Mouse (Mus musculus): ENCODE measurements at regions not wholly inside any gene's neighbourhood (a gene's known extent, or its start where the extent isn't known, plus 50 kb on each side); places are given as distances from the start of the nearest gene placed in this dataset.

DNA sequence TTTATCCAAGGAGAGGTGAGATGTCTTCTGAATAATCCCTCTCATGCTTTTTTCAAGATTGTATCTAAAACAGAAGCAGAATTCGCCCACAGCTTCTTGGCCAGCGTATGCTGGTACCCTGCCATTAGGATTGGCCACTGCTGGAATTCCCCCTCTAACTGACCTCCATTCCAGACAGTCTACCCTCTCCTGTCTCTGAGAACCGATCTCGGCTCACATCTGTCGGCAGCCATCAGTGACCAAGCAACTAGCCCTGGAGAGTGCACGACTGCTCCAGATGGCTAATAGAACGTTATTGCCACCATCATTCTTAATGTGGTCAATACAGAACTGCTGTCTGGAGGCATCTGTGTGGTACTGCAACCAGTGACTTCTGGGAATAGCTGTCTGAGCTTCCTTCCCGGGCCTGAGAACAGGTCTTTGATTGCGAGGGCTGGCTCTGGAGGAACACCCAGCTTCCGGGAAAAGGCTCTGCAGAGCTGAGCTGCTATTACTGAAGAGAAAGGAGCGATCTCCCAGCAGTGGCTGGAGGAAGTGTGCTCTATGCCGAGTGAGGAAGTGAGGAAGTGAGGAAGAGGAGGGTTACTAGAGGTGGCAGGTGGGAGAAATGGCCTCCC, 187.1 kb upstream of the Ppp2r3a start:
- no peak overlapping the region for H3K27ac ChIP-seq (ENCODE audit: low read length)
- H3K4me3 ChIP-seq (ENCODE audit: low read depth, low read length), result no peak overlapping the region
- H3K36me3 ChIP-seq (ENCODE audit: control insufficient read depth, insufficient read depth, low read length), result no peaks in the 10 kb centered on the region
- H3K9ac ChIP-seq (ENCODE audit: low read depth, low read length), result no peak overlapping the region
- no peak for ATAC-seq
- H3K27me3 ChIP-seq (ENCODE audit: control insufficient read depth, insufficient read depth, low read depth, low read length), result no peaks in the 10 kb centered on the region
- H3K9me3 ChIP-seq (replicated peaks; ENCODE audit: control insufficient read depth, low read length, poor library complexity, severe bottlenecking), result no peaks in the 10 kb centered on the region
- 82% methylated on average over 12 of the region's 12 CpGs for WGBS
- no peak overlapping the region for H3K4me2 ChIP-seq (ENCODE audit: low read length)
- no peaks in the 10 kb centered on the region for H3K4me1 ChIP-seq (ENCODE audit: control insufficient read depth, insufficient read depth, low read length)

GRCm38 (mm10) chr9:101424974-101425670, 173.5 kb upstream of the Ppp2r3a start:
- H3K27ac ChIP-seq (ENCODE audit: low read length), result 0 out of 2 replicates have a peak overlapping the region, but pooled peaks have one; percentile 17
- H3K27me3 ChIP-seq (ENCODE audit: control insufficient read depth, insufficient read depth, low read depth, low read length), result no peaks in the 10 kb centered on the region
- ATAC-seq, result no peak
- no peak overlapping the region for H3K4me3 ChIP-seq (ENCODE audit: low read depth, low read length)
- no peaks in the 10 kb centered on the region for H3K9me3 ChIP-seq (replicated peaks; ENCODE audit: control insufficient read depth, low read length, poor library complexity, severe bottlenecking)
- 76% methylated on average over 12 of the region's 12 CpGs for WGBS
- no peaks in the 10 kb centered on the region for H3K36me3 ChIP-seq (ENCODE audit: control insufficient read depth, insufficient read depth, low read length)
- H3K4me1 ChIP-seq (ENCODE audit: control insufficient read depth, insufficient read depth, low read length), result peaks cover 3% of the 10 kb centered on the region; the same call in 1 of the 2 replicates
- H3K9ac ChIP-seq (ENCODE audit: low read depth, low read length), result no peak overlapping the region
- no peak overlapping the region for H3K4me2 ChIP-seq (ENCODE audit: low read length)

- Histone ChIP-seq H3K36me3 (ENCODE audit: control insufficient read depth, insufficient read depth, low read length) (no peaks in the 10 kb centered on the region), H3K4me3 (ENCODE audit: low read depth, low read length) (no peak overlapping the region), H3K4me2 (ENCODE audit: low read length) (no peak overlapping the region), H3K4me1 (ENCODE audit: control insufficient read depth, insufficient read depth, low read length) (peaks cover 3% of the 10 kb centered on the region; the same call in 1 of the 2 replicates), H3K9ac (ENCODE audit: low read depth, low read length) (no peak overlapping the region), H3K27me3 (ENCODE audit: control insufficient read depth, insufficient read depth, low read depth, low read length) (no peaks in the 10 kb centered on the region), H3K9me3 (replicated peaks; ENCODE audit: control insufficient read depth, low read length, poor library complexity, severe bottlenecking) (no peaks in the 10 kb centered on the region), H3K27ac (ENCODE audit: low read length) (no peak overlapping the region)
- ATAC-seq, result no peak
- WGBS, result 88% methylated on average over 5 of the region's 5 CpGs
Observed at GRCm38 (mm10) chr9:101423041-101423440, 171.4 kb upstream of the Ppp2r3a start.

DNA sequence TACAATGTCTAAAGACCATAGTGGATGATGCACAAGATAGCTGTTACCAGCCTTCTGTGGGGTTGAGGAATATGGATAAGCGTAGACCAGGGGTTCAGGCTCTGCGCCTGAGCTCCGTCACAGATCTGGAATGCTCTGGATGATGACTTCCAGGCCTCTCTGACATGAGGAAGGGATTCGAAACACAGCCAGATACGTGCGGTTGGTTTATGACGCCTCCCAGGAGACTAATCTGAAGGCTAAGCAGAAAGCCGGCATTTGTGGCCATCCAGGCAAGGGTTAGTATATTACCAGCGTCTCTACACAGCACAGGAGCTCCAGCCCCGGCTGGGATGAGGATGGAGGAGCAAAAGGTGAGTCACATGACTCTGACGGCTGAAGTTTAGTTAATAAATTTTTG, 170.4 kb upstream of the Ppp2r3a start:
- H3K27ac ChIP-seq (ENCODE audit: low read length), result no peak overlapping the region
- no peak for ATAC-seq
- 88% methylated on average over 11 of the region's 11 CpGs for WGBS
- H3K27me3 ChIP-seq (ENCODE audit: control insufficient read depth, insufficient read depth, low read depth, low read length), result no peaks in the 10 kb centered on the region
- no peaks in the 10 kb centered on the region for H3K9me3 ChIP-seq (replicated peaks; ENCODE audit: control insufficient read depth, low read length, poor library complexity, severe bottlenecking)
- no peak overlapping the region for H3K4me3 ChIP-seq (ENCODE audit: low read depth, low read length)
- no peak overlapping the region for H3K9ac ChIP-seq (ENCODE audit: low read depth, low read length)
- no peak overlapping the region for H3K4me2 ChIP-seq (ENCODE audit: low read length)
- peaks cover 3% of the 10 kb centered on the region; the same call in 1 of the 2 replicates for H3K4me1 ChIP-seq (ENCODE audit: control insufficient read depth, insufficient read depth, low read length)
- no peaks in the 10 kb centered on the region for H3K36me3 ChIP-seq (ENCODE audit: control insufficient read depth, insufficient read depth, low read length)

GRCm38 (mm10) chr9:101421136-101421535, 169.5 kb upstream of the Ppp2r3a start:
- Histone ChIP-seq H3K4me3 (ENCODE audit: low read depth, low read length) (no peak overlapping the region), H3K9me3 (replicated peaks; ENCODE audit: control insufficient read depth, low read length, poor library complexity, severe bottlenecking) (no peaks in the 10 kb centered on the region), H3K36me3 (ENCODE audit: control insufficient read depth, insufficient read depth, low read length) (no peaks in the 10 kb centered on the region), H3K27me3 (ENCODE audit: control insufficient read depth, insufficient read depth, low read depth, low read length) (no peaks in the 10 kb centered on the region), H3K4me1 (ENCODE audit: control insufficient read depth, insufficient read depth, low read length) (peaks cover 3% of the 10 kb centered on the region; the same call in 1 of the 2 replicates), H3K9ac (ENCODE audit: low read depth, low read length) (no peak overlapping the region), H3K4me2 (ENCODE audit: low read length) (no peak overlapping the region), H3K27ac (ENCODE audit: low read length) (no peak overlapping the region)
- WGBS, result 96% methylated on average over 7 of the region's 7 CpGs
- no peak for ATAC-seq

DNA sequence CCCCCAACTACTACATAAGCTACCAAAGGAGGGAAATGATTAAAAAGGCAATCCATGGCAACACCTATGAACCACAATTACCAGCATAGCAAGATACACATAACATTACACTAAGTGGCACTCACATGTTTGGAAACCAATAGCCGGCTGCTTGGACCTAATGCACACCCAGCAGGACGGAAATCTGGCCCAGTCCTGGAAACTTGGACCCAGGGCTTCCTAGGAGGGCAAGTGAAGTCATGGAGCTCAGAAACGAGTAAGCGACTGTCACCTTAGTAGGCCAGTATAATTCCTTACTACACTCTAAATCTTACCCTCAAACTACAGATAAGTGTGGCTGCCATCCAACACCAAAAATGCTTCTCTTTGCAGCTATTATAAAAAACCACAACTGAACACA, 168.6 kb upstream of the Ppp2r3a start:
- Histone ChIP-seq H3K27me3 (ENCODE audit: control insufficient read depth, insufficient read depth, low read depth, low read length) (no peaks in the 10 kb centered on the region), H3K4me3 (ENCODE audit: low read depth, low read length) (no peak overlapping the region), H3K4me2 (ENCODE audit: low read length) (no peak overlapping the region), H3K36me3 (ENCODE audit: control insufficient read depth, insufficient read depth, low read length) (no peaks in the 10 kb centered on the region), H3K27ac (ENCODE audit: low read length) (no peak overlapping the region), H3K9me3 (replicated peaks; ENCODE audit: control insufficient read depth, low read length, poor library complexity, severe bottlenecking) (no peaks in the 10 kb centered on the region), H3K4me1 (ENCODE audit: control insufficient read depth, insufficient read depth, low read length) (no peaks in the 10 kb centered on the region), H3K9ac (ENCODE audit: low read depth, low read length) (no peak overlapping the region)
- 92% methylated on average over 4 of the region's 4 CpGs for WGBS
- ATAC-seq, result no peak

- no peak for ATAC-seq
- Histone ChIP-seq H3K27me3 (ENCODE audit: control insufficient read depth, insufficient read depth, low read depth, low read length) (no peaks in the 10 kb centered on the region), H3K4me1 (ENCODE audit: control insufficient read depth, insufficient read depth, low read length) (no peaks in the 10 kb centered on the region), H3K27ac (ENCODE audit: low read length) (no peak overlapping the region), H3K36me3 (ENCODE audit: control insufficient read depth, insufficient read depth, low read length) (no peaks in the 10 kb centered on the region), H3K9ac (ENCODE audit: low read depth, low read length) (no peak overlapping the region), H3K4me2 (ENCODE audit: low read length) (no peak overlapping the region), H3K4me3 (ENCODE audit: low read depth, low read length) (no peak overlapping the region), H3K9me3 (replicated peaks; ENCODE audit: control insufficient read depth, low read length, poor library complexity, severe bottlenecking) (no peaks in the 10 kb centered on the region)
- 87% methylated on average over 2 of the region's 2 CpGs for WGBS
Observed at GRCm38 (mm10) chr9:101417660-101418059, 166.1 kb upstream of the Ppp2r3a start.

DNA sequence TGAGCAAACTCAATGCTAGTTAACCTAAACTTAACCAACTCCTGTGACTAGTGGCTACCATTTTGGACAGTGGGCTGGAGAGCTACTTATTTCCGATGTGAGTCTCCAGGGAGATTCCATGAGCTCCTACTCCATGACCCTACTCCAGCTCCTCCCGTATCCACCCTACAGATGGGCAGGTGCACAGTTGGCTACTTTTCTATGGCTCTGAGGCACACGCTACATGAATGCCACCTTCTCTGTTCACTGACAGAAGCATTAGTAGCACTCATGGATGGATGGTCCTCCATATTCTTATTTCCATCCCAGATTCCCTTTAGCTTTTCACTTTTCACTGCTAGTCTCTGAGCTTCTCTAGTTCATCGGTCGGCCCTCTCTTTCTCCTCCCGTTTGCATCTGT, 164.7 kb upstream of the Ppp2r3a start:
- H3K27me3 ChIP-seq (ENCODE audit: control insufficient read depth, insufficient read depth, low read depth, low read length), result no peaks in the 10 kb centered on the region
- ATAC-seq, result no peak
- H3K9me3 ChIP-seq (replicated peaks; ENCODE audit: control insufficient read depth, low read length, poor library complexity, severe bottlenecking), result no peaks in the 10 kb centered on the region
- H3K4me3 ChIP-seq (ENCODE audit: low read depth, low read length), result no peak overlapping the region
- no peak overlapping the region for H3K9ac ChIP-seq (ENCODE audit: low read depth, low read length)
- H3K36me3 ChIP-seq (ENCODE audit: control insufficient read depth, insufficient read depth, low read length), result no peaks in the 10 kb centered on the region
- no peak overlapping the region for H3K27ac ChIP-seq (ENCODE audit: low read length)
- 99% methylated on average over 6 of the region's 6 CpGs for WGBS
- no peak overlapping the region for H3K4me2 ChIP-seq (ENCODE audit: low read length)
- no peaks in the 10 kb centered on the region; the same call in 1 of the 2 replicates for H3K4me1 ChIP-seq (ENCODE audit: control insufficient read depth, insufficient read depth, low read length)

- WGBS, result 89% methylated on average over 3 of the region's 3 CpGs
- no peak for ATAC-seq
Observed at GRCm38 (mm10) chr9:101413071-101413633, 161.6 kb upstream of the Ppp2r3a start.

More at GRCm38 (mm10) chr9:101413071-101413633, 161.6 kb upstream of the Ppp2r3a start:
- H3K4me1 ChIP-seq (ENCODE audit: control insufficient read depth, insufficient read depth, low read length), result peaks cover 8% of the 10 kb centered on the region; the same call in 1 of the 2 replicates
- no peak overlapping the region for H3K27ac ChIP-seq (ENCODE audit: low read length)
- H3K4me2 ChIP-seq (ENCODE audit: low read length), result no peak overlapping the region
- no peak overlapping the region for H3K9ac ChIP-seq (ENCODE audit: low read depth, low read length)
- no peaks in the 10 kb centered on the region for H3K36me3 ChIP-seq (ENCODE audit: control insufficient read depth, insufficient read depth, low read length)
- no peak overlapping the region for H3K4me3 ChIP-seq (ENCODE audit: low read depth, low read length)
- no peaks in the 10 kb centered on the region for H3K9me3 ChIP-seq (replicated peaks; ENCODE audit: control insufficient read depth, low read length, poor library complexity, severe bottlenecking)
- H3K27me3 ChIP-seq (ENCODE audit: control insufficient read depth, insufficient read depth, low read depth, low read length), result no peaks in the 10 kb centered on the region
